Mouse (Mus musculus): ENCODE measurements around the gene Gm45713. TPM values are rescaled to one million over a fixed set of nuclear protein-coding genes. Genes with fewer than 3 reads are reported as not detected.

The Gm45713 gene
- total RNA-seq, 2 experiments from 2014 or later: not detected

GRCm38 (mm10) chr7:45077322-45077721 lies 58.7 kb downstream of the Gm45713 start:
- no peak for DNase-seq (ENCODE audit: low spot score in 2 of 2)

- no peak for DNase-seq (ENCODE audit: low spot score in 2 of 2)
Measured at GRCm38 (mm10) chr7:45076501-45076900, 59.5 kb downstream of the Gm45713 start.

Small RNA genes within 50 kb of the gene (microRNA-seq; reads per million reads assigned to microRNA genes)
- 654 to 1,330 reads per million in 2 experiments for gene Mir150 (ENCODE audit: borderline number of aligned reads in 2 of 2)
- 69.5 to 90.6 reads per million in 2 experiments for gene Mir5121 (ENCODE audit: borderline number of aligned reads in 2 of 2)
- 0 reads per million in 2 experiments for gene Mir7055 (ENCODE audit: borderline number of aligned reads in 2 of 2)

Other genes with a start within 250 kb of the Gm45713 start
- 10 to 100 TPM; 75.2 to 90.9 TPM for gene Med25, start 243.5 kb downstream of the Gm45713 start, total RNA-seq (2021)
- gene Fuz, start 240.2 kb downstream of the Gm45713 start, total RNA-seq (2021): 10 to 100 TPM; 24.1 to 28.3 TPM
- gene Ap2a1, start 206.7 kb downstream of the Gm45713 start, total RNA-seq (2021): 10 to 100 TPM; 81.7 to 97.4 TPM
- not detected for gene Tsks, start 193.0 kb downstream of the Gm45713 start, total RNA-seq (2021)
- gene Cpt1c, start 161.4 kb downstream of the Gm45713 start, total RNA-seq (2021): 10 to 100 TPM in 1 of 2 experiments, 1 to 10 TPM in 1; 9.3 to 12.8 TPM
- gene Prmt1, start 149.7 kb downstream of the Gm45713 start, total RNA-seq (2021): 100 to 1,000 TPM; 203 to 216 TPM
- gene Irf3, start 138.6 kb downstream of the Gm45713 start, total RNA-seq (2021): 100 to 1,000 TPM; 128 to 131 TPM
- gene Bcl2l12, start 137.5 kb downstream of the Gm45713 start, total RNA-seq (2021): 10 to 100 TPM; 13.9 to 14.2 TPM
- 10 to 100 TPM; 75.1 to 85.9 TPM for gene Scaf1, start 119.9 kb downstream of the Gm45713 start, total RNA-seq (2021)
- gene Rras, start 118.3 kb downstream of the Gm45713 start, total RNA-seq (2021): 100 to 1,000 TPM in 1 of 2 experiments, 10 to 100 TPM in 1; 86.9 to 106 TPM
- 10 to 100 TPM; 30.8 to 45.3 TPM for gene Prr12, start 83.3 kb downstream of the Gm45713 start, total RNA-seq (2021)
- gene Nosip, start 73.8 kb downstream of the Gm45713 start, total RNA-seq (2021): 10 to 100 TPM; 44.3 to 46.8 TPM
- gene Prrg2, start 73.6 kb downstream of the Gm45713 start, total RNA-seq (2021): 10 to 100 TPM; 14.9 to 28.3 TPM
- gene Rcn3, start 44.0 kb downstream of the Gm45713 start, total RNA-seq (2021): 10 to 100 TPM; 32.0 to 36.4 TPM
- 100 to 1,000 TPM; 111 to 137 TPM for gene Fcgrt, start 32.4 kb downstream of the Gm45713 start, total RNA-seq (2021)
- 1,000 to 10,000 TPM; 1,173 to 1,310 TPM for gene Rps11, start 11.8 kb downstream of the Gm45713 start, total RNA-seq (2021)
- gene Rpl13a, start 7.5 kb downstream of the Gm45713 start, total RNA-seq (2021): 1,000 to 10,000 TPM; 1,445 to 1,619 TPM
- 10 to 100 TPM; 20.6 to 26.8 TPM for gene Flt3l, start 201 bp upstream of the Gm45713 start, total RNA-seq (2021)
- gene Pih1d1, start 18.1 kb upstream of the Gm45713 start, total RNA-seq (2021): 10 to 100 TPM; 57.3 to 58.6 TPM
- gene Aldh16a1, start 18.4 kb upstream of the Gm45713 start, total RNA-seq (2021): 10 to 100 TPM; 58.4 to 68.5 TPM
- gene Slc17a7, start 27.7 kb upstream of the Gm45713 start, total RNA-seq (2021): under 1 TPM; 0.19 to 0.23 TPM
- gene Gfy, start 43.3 kb upstream of the Gm45713 start, total RNA-seq (2021): not detected
- gene Pth2, start 44.8 kb upstream of the Gm45713 start, total RNA-seq (2021): not detected
- under 1 TPM in 1 of 2 experiments, not detected in 1; 0.29 TPM for gene Ccdc155, start 68.7 kb upstream of the Gm45713 start, total RNA-seq (2021)
- not detected for gene Dkkl1, start 75.9 kb upstream of the Gm45713 start, total RNA-seq (2021)
- 10 to 100 TPM in 1 of 2 experiments, 1 to 10 TPM in 1; 8.5 to 11.7 TPM for gene Tead2, start 79.5 kb upstream of the Gm45713 start, total RNA-seq (2021)
- 1 to 10 TPM; 4.0 to 7.4 TPM for gene Cd37, start 102.9 kb upstream of the Gm45713 start, total RNA-seq (2021)
- not detected for gene Slc6a16, start 104.9 kb upstream of the Gm45713 start, total RNA-seq (2021)
- under 1 TPM in 1 of 2 experiments, not detected in 1; 0.19 TPM for gene Slc6a21, start 141.3 kb upstream of the Gm45713 start, total RNA-seq (2021)
- gene Trpm4, start 197.5 kb upstream of the Gm45713 start, total RNA-seq (2021): 10 to 100 TPM in 1 of 2 experiments, 1 to 10 TPM in 1; 7.8 to 11.0 TPM
- under 1 TPM; 0.17 to 0.83 TPM for gene Hrc, start 199.1 kb upstream of the Gm45713 start, total RNA-seq (2021)
- 1 to 10 TPM; 1.7 to 3.2 TPM for gene Ppfia3, start 230.8 kb upstream of the Gm45713 start, total RNA-seq (2021)
- 1 to 10 TPM; 1.3 to 1.7 TPM for gene Lin7b, start 234.4 kb upstream of the Gm45713 start, total RNA-seq (2021)